Comparison of ENCODE assay signal across 16 mouse cellular contexts in genomic region chr12:70183507-70183906, GRCm38 (mm10). TPM values are rescaled to one million over a fixed set of nuclear protein-coding genes. Genes with fewer than 3 reads are reported as not detected.
"Had no signal": no experiment of that assay in that cellular context is flagged by ENCODE, and none has a peak within 500 bp of the region (broad histone marks: within the 10 kb centered on the region; RNA-seq: fewer than 3 reads in every experiment).

No protein-coding gene starts in this region.

RNA-seq across cellular contexts. Expression of gene Abhd12b, which starts 29.6 kb away (rescaled TPM):
- total RNA-seq: layer of hippocampus, adult 2 months; layer of hippocampus, postnatal 25 days; left cerebral cortex, adult 18-20 months; left cerebral cortex, postnatal 25 days had no signal
- polyA plus RNA-seq: kidney, adult 2 months; kidney, embryonic 14.5 days; kidney, postnatal 0 days; large intestine, adult 2 months; limb, embryonic 10.5 days; limb, embryonic 13.5 days; liver, embryonic 12.5 days; liver, embryonic 15.5 days; midbrain, embryonic 10.5 days; neural tube, embryonic 12.5 days; stomach, embryonic 15.5 days; thymus, postnatal 0 days had no signal
